Mouse (Mus musculus) testis, adult 2 months (tissue): ENCODE results near the gene Ugt1a5. TPM values are rescaled to one million over a fixed set of nuclear protein-coding genes. Genes with fewer than 3 reads are reported as not detected.

Experiments
- H3K27ac ChIP-seq: fragments of 200-500 bp; 2 replicates; pipeline ENCODE4 v1.5.1; 2012; ENCODE audit warnings: low read depth, low read length; ENCODE audit not compliant: control insufficient read depth, insufficient read depth
- H3K27me3 ChIP-seq: fragments of 200-500 bp; 2 replicates; pipeline ENCODE4 v1.6.1; 2012; ENCODE audit warnings: mild to moderate bottlenecking, low read length, moderate library complexity; ENCODE audit not compliant: control insufficient read depth, insufficient read depth
- H3K36me3 ChIP-seq: fragments of 200-500 bp; 2 replicates; pipeline ENCODE4 v1.6.1; 2012; ENCODE audit warnings: mild to moderate bottlenecking, low read length; ENCODE audit not compliant: control insufficient read depth, insufficient read depth
- H3K4me1 ChIP-seq: fragments of 200-500 bp; 2 replicates; pipeline ENCODE4 v1.6.1; 2012; ENCODE audit warnings: low read length; ENCODE audit not compliant: control insufficient read depth, insufficient read depth
- H3K4me3 ChIP-seq: fragments of 200-500 bp; 2 replicates; pipeline ENCODE4 v1.5.1; 2012; ENCODE audit warnings: low read depth, mild to moderate bottlenecking, low read length, moderate library complexity, mixed read lengths; ENCODE audit not compliant: control insufficient read depth
- CTCF ChIP-seq: fragments of 200-500 bp; IDR thresholded peaks from 2 replicates; pipeline ENCODE4 v1.5.1; 2012; ENCODE audit warnings: low read depth, mild to moderate bottlenecking, inconsistent platforms, low read length, moderate library complexity; ENCODE audit not compliant: control insufficient read depth, insufficient read depth, insufficient replicate concordance
- POLR2A ChIP-seq: fragments of 200-500 bp; IDR thresholded peaks from 2 replicates; pipeline ENCODE4 v1.6.1; 2012; ENCODE audit warnings: low read depth, mild to moderate bottlenecking, inconsistent platforms, low read length, moderate library complexity; ENCODE audit not compliant: control insufficient read depth
- polyA plus RNA-seq: library from polyadenylated mRNA; depleted of rRNA; stranded (reverse); fragments of >200 nt; gene quantifications from 2 replicates; pipeline ENCODE4 v1.2.3, GENCODE M21; 2012

Gene Ugt1a5
- polyA plus RNA-seq, 1 experiment: 0.09 TPM

- no peaks in the 10 kb centered on the region for H3K4me1 ChIP-seq
- no peak overlapping the region for H3K4me3 ChIP-seq
- no peak overlapping the region for H3K27ac ChIP-seq
- H3K36me3 ChIP-seq: no peaks in the 10 kb centered on the region
- H3K27me3 ChIP-seq: no peaks in the 10 kb centered on the region
- no peak for TF ChIP-seq POLR2A
- no peak for TF ChIP-seq CTCF
Observed at GRCm38 (mm10) chr1:88179657-88180056, 13.8 kb downstream of the Ugt1a5 start.

- H3K4me1 ChIP-seq: no peaks in the 10 kb centered on the region
- H3K36me3 ChIP-seq: no peaks in the 10 kb centered on the region
- no peak overlapping the region for H3K27ac ChIP-seq
- no peaks in the 10 kb centered on the region for H3K27me3 ChIP-seq
- no peak overlapping the region for H3K4me3 ChIP-seq
- TF ChIP-seq POLR2A (no peak), CTCF (no peak)
Observed at GRCm38 (mm10) chr1:88186325-88186935, 20.6 kb downstream of the Ugt1a5 start.

GRCm38 (mm10) chr1:88192136-88192535 is 26.3 kb downstream of the Ugt1a5 start:
- no peaks in the 10 kb centered on the region for H3K4me1 ChIP-seq
- no peaks in the 10 kb centered on the region for H3K27me3 ChIP-seq
- no peaks in the 10 kb centered on the region for H3K36me3 ChIP-seq
- H3K27ac ChIP-seq: no peak overlapping the region
- no peak overlapping the region for H3K4me3 ChIP-seq
- no peak for TF ChIP-seq POLR2A
- no peak for TF ChIP-seq CTCF

GRCm38 (mm10) chr1:88195687-88196086 is 29.9 kb downstream of the Ugt1a5 start:
- no peaks in the 10 kb centered on the region; the same call in 1 of the 2 replicates for H3K4me1 ChIP-seq
- H3K27ac ChIP-seq: no peak overlapping the region
- no peaks in the 10 kb centered on the region for H3K36me3 ChIP-seq
- H3K4me3 ChIP-seq: no peak overlapping the region
- no peaks in the 10 kb centered on the region for H3K27me3 ChIP-seq
- TF ChIP-seq CTCF: no peak
- no peak for TF ChIP-seq POLR2A

DNA sequence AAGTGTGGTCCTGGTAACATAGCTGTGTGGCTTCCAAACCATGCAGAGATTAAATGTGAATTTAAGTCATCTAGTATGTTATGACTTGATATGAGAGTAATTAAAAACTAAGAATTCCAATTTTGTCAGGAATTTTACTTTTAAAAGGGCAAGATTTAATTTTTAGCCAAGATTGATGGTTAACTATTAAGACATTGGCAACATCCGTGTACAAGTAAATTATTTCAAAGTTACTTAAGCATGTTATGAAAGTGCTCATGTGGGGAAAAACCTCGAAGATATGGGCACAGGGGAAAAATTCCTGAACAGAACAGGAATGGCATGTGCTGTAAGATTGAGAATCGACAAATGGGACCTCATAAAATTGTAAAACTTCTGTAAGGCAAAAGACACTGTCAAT is 31.6 kb downstream of the Ugt1a5 start:
- Histone ChIP-seq H3K4me3 (no peak overlapping the region), H3K27ac (no peak overlapping the region), H3K27me3 (no peaks in the 10 kb centered on the region), H3K4me1 (no peaks in the 10 kb centered on the region; the same call in 1 of the 2 replicates), H3K36me3 (no peaks in the 10 kb centered on the region)
- TF ChIP-seq POLR2A (no peak), CTCF (no peak)

- H3K4me1 ChIP-seq: no peaks in the 10 kb centered on the region; the same call in 1 of the 2 replicates
- TF ChIP-seq CTCF (no peak), POLR2A (no peak)
Observed at GRCm38 (mm10) chr1:88199996-88200395, 34.2 kb downstream of the Ugt1a5 start.

GRCm38 (mm10) chr1:88200456-88200855 is 34.6 kb downstream of the Ugt1a5 start, which contains the start of gene Ugt1a2:
Gene Ugt1a2, plus strand, starts transcription at chr1:88200601.
- no peak within 1 kb of the TSS for H3K27ac ChIP-seq
- no peak within 1 kb of the TSS for H3K4me3 ChIP-seq
- no peaks in the 10 kb centered on the region; the same call in none of the 2 replicates for H3K36me3 ChIP-seq
- no peak for TF ChIP-seq CTCF
- TF ChIP-seq POLR2A: no peak
- H3K4me1 ChIP-seq: no peaks in the 10 kb centered on the region; the same call in 1 of the 2 replicates
- no peaks in the 10 kb centered on the region for H3K27me3 ChIP-seq

More at GRCm38 (mm10) chr1:88199996-88200395, 34.2 kb downstream of the Ugt1a5 start:
- Histone ChIP-seq H3K27ac (no peak overlapping the region), H3K36me3 (no peaks in the 10 kb centered on the region; the same call in none of the 2 replicates), H3K4me3 (no peak overlapping the region), H3K27me3 (no peaks in the 10 kb centered on the region)
